Mouse (Mus musculus) thymus, adult 2 months (tissue): ENCODE data around the gene Gm48551. TPM values are rescaled to one million over a fixed set of nuclear protein-coding genes. Genes with fewer than 3 reads are reported as not detected.

ENCODE experiments used
- DNase-seq: peaks from one replicate; pipeline ENCODE4 v3.0.0; 2021
- H3K27ac ChIP-seq: fragments of 200-500 bp; 2 replicates; pipeline ENCODE4 v1.5.1; 2012; ENCODE audit warnings: low read length, control low read depth; ENCODE audit not compliant: control insufficient read depth, insufficient read depth
- H3K27me3 ChIP-seq: fragments of 200-500 bp; 2 replicates; pipeline ENCODE4 v1.6.1; 2012; ENCODE audit warnings: mild to moderate bottlenecking, low read length, moderate library complexity, mixed read lengths; ENCODE audit not compliant: control insufficient read depth, insufficient read depth
- H3K36me3 ChIP-seq: fragments of 200-500 bp; 2 replicates; pipeline ENCODE4 v1.6.1; 2012; ENCODE audit warnings: mild to moderate bottlenecking, low read length, moderate library complexity; ENCODE audit not compliant: control insufficient read depth, insufficient read depth
- H3K4me1 ChIP-seq: fragments of 200-500 bp; replicated peaks from 2 replicates; pipeline ENCODE4 v1.6.1; 2012; ENCODE audit warnings: low read length; ENCODE audit not compliant: control insufficient read depth, insufficient read depth
- H3K4me3 ChIP-seq: fragments of 200-500 bp; 2 replicates; pipeline ENCODE4 v1.5.1; 2012; ENCODE audit warnings: mild to moderate bottlenecking, low read length, control low read depth, moderate library complexity; ENCODE audit not compliant: control insufficient read depth, insufficient read depth
- CTCF ChIP-seq: fragments of 200-500 bp; IDR thresholded peaks from 2 replicates; pipeline ENCODE4 v1.5.1; 2012; ENCODE audit warnings: mild to moderate bottlenecking, control low read depth, low read length, moderate library complexity, borderline replicate concordance; ENCODE audit not compliant: control insufficient read depth, poor library complexity, insufficient read depth; ENCODE audit errors: extremely low read depth
- POLR2A ChIP-seq: fragments of 200-500 bp; IDR thresholded peaks from 2 replicates; pipeline ENCODE4 v1.6.1; 2012; ENCODE audit warnings: mild to moderate bottlenecking, low read length, control low read depth, moderate library complexity; ENCODE audit not compliant: control insufficient read depth, poor library complexity, insufficient read depth; ENCODE audit errors: extremely low read depth
- WGBS: fragments of 180-500 bp; shearing (Covaris S2); methylation state at CpG from one replicate; pipeline ENCODE4 v1.1.7; 2018; 5-methylcytosine and 5-hydroxymethylcytosine counted together
- polyA plus RNA-seq: library from polyadenylated mRNA; depleted of rRNA; stranded (reverse); fragments of >200 nt; gene quantifications from 2 replicates; pipeline ENCODE4 v1.2.3, GENCODE M21; 2012

Gene Gm48551
- polyA plus RNA-seq, 1 experiment: 5.3 TPM

- TF ChIP-seq POLR2A (no peak), CTCF (no peak)
Measured at GRCm38 (mm10) chr10:81358841-81359240, 25.4 kb upstream of the Gm48551 start.

GRCm38 (mm10) chr10:81360721-81361120, 23.5 kb upstream of the Gm48551 start:
- WGBS: 88% methylated on average over 8 of the region's 8 CpGs
- TF ChIP-seq CTCF: no peak
- TF ChIP-seq POLR2A: no peak
- H3K4me1 ChIP-seq: peaks cover 28% of the 10 kb centered on the region
- H3K27me3 ChIP-seq: no peaks in the 10 kb centered on the region
- H3K4me3 ChIP-seq: no peak overlapping the region
- no peak overlapping the region for H3K27ac ChIP-seq
- DNase-seq: no peak
- H3K36me3 ChIP-seq: no peaks in the 10 kb centered on the region

More at GRCm38 (mm10) chr10:81358841-81359240, 25.4 kb upstream of the Gm48551 start:
- Histone ChIP-seq H3K4me3 (no peak overlapping the region), H3K36me3 (no peaks in the 10 kb centered on the region), H3K27ac (no peak overlapping the region; the same call in 1 of the 2 replicates), H3K4me1 (peaks cover 28% of the 10 kb centered on the region), H3K27me3 (no peaks in the 10 kb centered on the region)
- whole genome bisulfite sequencing: 50% methylated on average over 1 of the region's 1 CpGs
- DNase-seq: no peak

- no peak overlapping the region for H3K4me3 ChIP-seq
- no peak for DNase-seq
- WGBS: 98% methylated on average over 12 of the region's 12 CpGs
- H3K36me3 ChIP-seq: peaks cover 9% of the 10 kb centered on the region
- H3K4me1 ChIP-seq: peaks cover 17% of the 10 kb centered on the region
- no peaks in the 10 kb centered on the region for H3K27me3 ChIP-seq
- no peak overlapping the region for H3K27ac ChIP-seq
- TF ChIP-seq CTCF (no peak), POLR2A (no peak)
Measured at GRCm38 (mm10) chr10:81362336-81362949, 21.8 kb upstream of the Gm48551 start.

- H3K4me3 ChIP-seq: no peak overlapping the region
- H3K4me1 ChIP-seq: peaks cover 6% of the 10 kb centered on the region
- H3K27me3 ChIP-seq: no peaks in the 10 kb centered on the region
- no peak for DNase-seq
- no peak for TF ChIP-seq CTCF
- no peak for TF ChIP-seq POLR2A
- H3K27ac ChIP-seq: no peak overlapping the region
- WGBS: 94% methylated on average over 54 of the region's 54 CpGs
- peaks cover 19% of the 10 kb centered on the region for H3K36me3 ChIP-seq
Measured at GRCm38 (mm10) chr10:81363436-81364346, 20.6 kb upstream of the Gm48551 start.

GRCm38 (mm10) chr10:81364666-81365065, 19.6 kb upstream of the Gm48551 start:
- peaks cover 24% of the 10 kb centered on the region for H3K36me3 ChIP-seq
- H3K4me3 ChIP-seq: no peak overlapping the region
- TF ChIP-seq CTCF (no peak), POLR2A (no peak)
- no peaks in the 10 kb centered on the region for H3K4me1 ChIP-seq
- WGBS: 95% methylated on average over 28 of the region's 28 CpGs
- H3K27me3 ChIP-seq: no peaks in the 10 kb centered on the region
- H3K27ac ChIP-seq: no peak overlapping the region
- no peak for DNase-seq

- no peaks in the 10 kb centered on the region for H3K4me1 ChIP-seq
- DNase-seq: no peak
- H3K27ac ChIP-seq: no peak overlapping the region
- H3K27me3 ChIP-seq: no peaks in the 10 kb centered on the region
- no peak for TF ChIP-seq CTCF
- H3K36me3 ChIP-seq: peaks cover 28% of the 10 kb centered on the region
- no peak overlapping the region for H3K4me3 ChIP-seq
- WGBS: 75% methylated on average over 4 of the region's 4 CpGs
Measured at GRCm38 (mm10) chr10:81365073-81365472, 19.2 kb upstream of the Gm48551 start.
